10 mouse cellular contexts compared by ENCODE assay signal in genomic region chr7:84044581-84045290, GRCm38 (mm10). TPM values are rescaled to one million over a fixed set of nuclear protein-coding genes. Genes with fewer than 3 reads are reported as not detected.
DNase-seq lines count a peak whose midpoint lies in the region; ATAC-seq and TF ChIP-seq lines count a peak whose summit lies in the region.
"Had no signal": no experiment of that assay in that cellular context is flagged by ENCODE, and none has a peak within 500 bp of the region (broad histone marks: within the 10 kb centered on the region; RNA-seq: fewer than 3 reads in every experiment).

No protein-coding gene starts in this region.

- no peak for TF ChIP-seq CTCF in cerebellum, adult 2 months (IDR thresholded peaks at IDR 0.05; ENCODE audit: borderline replicate concordance, insufficient read depth, low read depth, low read length)
- TF ChIP-seq CTCF in layer of hippocampus, adult 2 months (conservative IDR thresholded peaks at IDR 0.05), result no peak

- WGBS in cerebellum, adult 2 months, result 17% methylated on average over 4 of the region's 4 CpGs
- WGBS in neural tube, embryonic 15.5 days, result 79% methylated on average over 4 of the region's 4 CpGs

- H3K9ac ChIP-seq in neural tube, embryonic 15.5 days (replicated peaks), result no peak overlapping the region

- no peak for ATAC-seq in neural tube, embryonic 15.5 days (ENCODE audit: low FRiP score)

- no peaks in the 10 kb centered on the region for H3K36me3 ChIP-seq in neural tube, embryonic 15.5 days

- intact Hi-C loops in left cerebral cortex, postnatal 25 days (cut with DNase I), result loop anchor here (1.0 kb wide), 1 partner anchor 15 kb away; no protein-coding TSS in a partner anchor

- H3K27me3 ChIP-seq in cerebellum, adult 2 months (ENCODE audit: control insufficient read depth, insufficient read depth, low read length), result no peaks in the 10 kb centered on the region
- H3K27me3 ChIP-seq in neural tube, embryonic 15.5 days (replicated peaks), result no peaks in the 10 kb centered on the region

- peaks cover 25% of the 10 kb centered on the region for H3K4me1 ChIP-seq in cerebellum, adult 2 months (ENCODE audit: control insufficient read depth, insufficient read depth, low read length)
- no peaks in the 10 kb centered on the region for H3K4me1 ChIP-seq in neural tube, embryonic 15.5 days

- H3K9me3 ChIP-seq in neural tube, embryonic 15.5 days (replicated peaks), result no peaks in the 10 kb centered on the region

- H3K4me3 ChIP-seq in cerebellum, adult 2 months (replicated peaks; ENCODE audit: insufficient read depth, low read depth, low read length), result no peak overlapping the region
- H3K4me3 ChIP-seq in layer of hippocampus, adult 2 months, result no peak overlapping the region
- no peak overlapping the region for H3K4me3 ChIP-seq in neural tube, embryonic 15.5 days (replicated peaks)

- peak overlapping the region; percentile 55; the same call in 1 of the 2 replicates for H3K27ac ChIP-seq in cerebellum, adult 2 months (ENCODE audit: insufficient read depth, low read length)
- peak overlapping the region; percentile 82 for H3K27ac ChIP-seq in layer of hippocampus, adult 2 months
- H3K27ac ChIP-seq in neural tube, embryonic 15.5 days (replicated peaks), result no peak overlapping the region

- H3K4me2 ChIP-seq in neural tube, embryonic 15.5 days, result no peak overlapping the region

- peak; percentile 18 for DNase-seq in brain, embryonic 18.5 days (ENCODE audit: low read depth, low spot score)
- DNase-seq in cerebellum, adult 2 months, result peak; percentile 87 to 95
- peak; percentile 86 to 88 for DNase-seq in layer of hippocampus, adult 2 months (ENCODE audit: low spot score in 2 of 2)
- DNase-seq in left cerebral cortex, postnatal 25 days (ENCODE audit: low spot score in 2 of 2), result peak; percentile 55 to 92
- DNase-seq in neural tube, embryonic 10.5 days (ENCODE audit: extremely low spot score, low spot score), result no peak
- DNase-seq in spleen, postnatal 36 days (ENCODE audit: low spot score in 2 of 2), result no peak
- DNase-seq: lung, postnatal 36 days had no signal

- no peak for TF ChIP-seq POLR2A in cerebellum, adult 2 months (IDR thresholded peaks at IDR 0.05; ENCODE audit: borderline replicate concordance, insufficient read depth, low read length)

RNA-seq across cellular contexts. Expression of gene Cemip, which starts 41.6 kb away (rescaled TPM):
- polyA plus RNA-seq in cerebellum, adult 2 months (2012; rRNA removed), result 5.4 and 6.8 TPM in 2 replicates
- total RNA-seq in layer of hippocampus, adult 2 months (2021), result 10 to 100 TPM; 21.1 to 26.1 TPM
- 10 to 100 TPM; 16.9 to 21.5 TPM for total RNA-seq in left cerebral cortex, postnatal 25 days (2021)
- polyA plus RNA-seq in neural tube, embryonic 15.5 days (2015; fragmentation: Nextera tagmentation; extraction: Ambion mirVana), result 0.83 and 1.0 TPM in 2 replicates
- total RNA-seq: common myeloid progenitor, adult 5-6 weeks had no signal
- polyA plus RNA-seq: thymus, postnatal 0 days had no signal

Comparison
In these comparisons a context has a peak if more than half of its experiments do, and no peak if none do; other contexts are left out.
1. DNase-seq: peak in brain, embryonic 18.5 days (single experiment), cerebellum, adult 2 months (2 of 2), layer of hippocampus, adult 2 months (2 of 2) and left cerebral cortex, postnatal 25 days (2 of 2); none in neural tube, embryonic 10.5 days (single experiment) and spleen, postnatal 36 days (0 of 2).